Mouse (Mus musculus) hindbrain, embryonic 13.5 days (tissue): ENCODE results near the gene Spata20. TPM values are rescaled to one million over a fixed set of nuclear protein-coding genes. Genes with fewer than 3 reads are reported as not detected.

ENCODE experiments used
- ATAC-seq: fragments of 200-750 bp; cut with Nextera tagmentation; 2 replicates; pipeline ENCODE4 v1.8.0; 2017; ENCODE audit warnings: moderate TSS enrichment; ENCODE audit not compliant: low FRiP score
- H3K27ac ChIP-seq: fragments of 300-500 bp; sonication (generic); 2 replicates; pipeline ENCODE4 v1.5.1; 2015; ENCODE audit warnings: inconsistent platforms, mild to moderate bottlenecking, moderate library complexity
- H3K27me3 ChIP-seq: fragments of 300-500 bp; sonication (generic); 2 replicates; pipeline ENCODE4 v1.6.1; 2015; ENCODE audit warnings: mild to moderate bottlenecking, inconsistent platforms
- H3K36me3 ChIP-seq: fragments of 300-500 bp; sonication (generic); 2 replicates; pipeline ENCODE4 v1.6.1; 2015; ENCODE audit warnings: mild to moderate bottlenecking, inconsistent platforms
- H3K4me1 ChIP-seq: fragments of 300-500 bp; sonication (generic); replicated peaks from 2 replicates; pipeline ENCODE4 v1.6.1; 2015; ENCODE audit warnings: inconsistent platforms
- H3K4me2 ChIP-seq: fragments of 300-500 bp; sonication (generic); 2 replicates; pipeline ENCODE4 v1.6.1; 2015; ENCODE audit warnings: inconsistent platforms, mild to moderate bottlenecking, moderate library complexity
- H3K4me3 ChIP-seq: fragments of 300-500 bp; sonication (generic); 2 replicates; pipeline ENCODE4 v1.5.1; 2015; ENCODE audit warnings: mild to moderate bottlenecking, inconsistent platforms
- H3K9ac ChIP-seq: fragments of 300-500 bp; sonication (generic); 2 replicates; pipeline ENCODE4 v1.6.1; 2015; ENCODE audit warnings: mild to moderate bottlenecking, inconsistent platforms
- H3K9me3 ChIP-seq: fragments of 300-500 bp; sonication (generic); 2 replicates; pipeline ENCODE4 v1.6.1; 2016; ENCODE audit warnings: inconsistent platforms
- WGBS: fragments of 180-500 bp; shearing (Covaris S2); methylation state at CpG from one replicate; pipeline ENCODE4 v1.1.7; 2015; 5-methylcytosine and 5-hydroxymethylcytosine counted together
- polyA plus RNA-seq: library from polyadenylated mRNA; unstranded; fragments of >200 nt; fragmentation: Nextera tagmentation; extraction: Ambion mirVana; gene quantifications from 2 replicates; pipeline ENCODE4 v1.2.1, GENCODE M21; 2015

Gene Spata20
- polyA plus RNA-seq, 1 experiment from 2014 or later, result 0.56 TPM

GRCm38 (mm10) chr11:94445300-94445699, 40.7 kb downstream of the Spata20 start:
- Histone ChIP-seq H3K4me3 (no peak overlapping the region), H3K4me1 (peaks cover 85% of the 10 kb centered on the region), H3K27me3 (no peaks in the 10 kb centered on the region), H3K27ac (peak overlapping the region; percentile 70), H3K36me3 (peaks cover 14% of the 10 kb centered on the region), H3K9me3 (no peaks in the 10 kb centered on the region), H3K9ac (peak overlapping the region; percentile 24; the same call in 1 of the 2 replicates), H3K4me2 (no peak overlapping the region)
- ATAC-seq, result no peak
- WGBS, result 23% methylated on average over 4 of the region's 4 CpGs

DNA sequence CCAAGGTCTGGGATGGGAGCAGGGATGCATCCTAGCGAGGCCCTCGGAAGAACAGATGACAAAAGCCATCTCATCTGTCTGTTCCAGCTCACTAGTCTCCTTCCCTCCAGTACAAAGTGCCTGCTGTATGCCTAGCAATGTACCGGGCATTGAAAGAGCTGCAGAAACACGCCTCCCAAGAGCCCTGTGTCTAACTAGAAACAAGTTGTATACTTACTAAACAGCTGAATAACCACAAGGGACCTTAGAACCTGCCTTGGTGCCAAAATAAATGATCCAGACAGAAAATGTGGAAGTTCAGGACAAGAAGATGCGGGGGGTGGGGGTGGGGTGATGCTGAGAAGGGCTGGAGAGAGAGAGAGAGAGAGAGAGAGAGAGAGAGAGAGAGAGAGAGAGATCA, 41.1 kb downstream of the Spata20 start:
- no peaks in the 10 kb centered on the region for H3K27me3 ChIP-seq
- H3K36me3 ChIP-seq, result peaks cover 14% of the 10 kb centered on the region
- H3K9ac ChIP-seq, result no peak overlapping the region
- no peak overlapping the region for H3K4me2 ChIP-seq
- no peak; the same call in 1 of the 2 replicates for ATAC-seq
- H3K4me1 ChIP-seq, result peaks cover 85% of the 10 kb centered on the region
- 36% methylated on average over 5 of the region's 5 CpGs for WGBS
- H3K9me3 ChIP-seq, result no peaks in the 10 kb centered on the region
- no peak overlapping the region for H3K4me3 ChIP-seq
- peak overlapping the region; percentile 70 for H3K27ac ChIP-seq

DNA sequence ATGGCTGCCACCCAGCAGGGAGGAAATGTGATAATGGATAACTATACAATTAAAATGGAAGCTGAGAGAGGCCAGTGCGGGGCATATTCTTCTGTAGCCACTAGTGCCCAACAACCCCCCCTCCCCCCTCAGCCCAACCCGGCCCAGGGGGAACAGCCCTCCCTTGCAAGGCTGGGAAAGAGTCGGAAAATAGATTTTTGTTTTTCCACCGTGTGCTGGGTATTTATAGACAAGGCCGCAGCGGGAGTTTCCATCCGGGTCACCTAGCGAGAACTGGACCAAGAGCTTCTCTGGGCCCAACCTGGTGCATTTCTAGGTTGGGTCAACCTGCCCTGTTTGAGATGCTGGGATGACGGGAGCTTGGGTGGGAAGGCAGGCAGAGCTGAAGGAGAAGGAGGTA, 44.2 kb downstream of the Spata20 start:
- peaks cover 74% of the 10 kb centered on the region for H3K4me1 ChIP-seq
- H3K9me3 ChIP-seq, result no peaks in the 10 kb centered on the region
- no peak overlapping the region for H3K9ac ChIP-seq
- H3K4me3 ChIP-seq, result no peak overlapping the region
- peak overlapping the region; percentile 79 for H3K27ac ChIP-seq
- 59% methylated on average over 9 of the region's 9 CpGs for WGBS
- ATAC-seq, result no peak
- H3K27me3 ChIP-seq, result no peaks in the 10 kb centered on the region
- no peak overlapping the region for H3K4me2 ChIP-seq
- peaks cover 32% of the 10 kb centered on the region for H3K36me3 ChIP-seq

GRCm38 (mm10) chr11:94441122-94441521, 44.9 kb downstream of the Spata20 start:
- no peaks in the 10 kb centered on the region for H3K27me3 ChIP-seq
- ATAC-seq, result no peak
- H3K9me3 ChIP-seq, result no peaks in the 10 kb centered on the region
- WGBS, result 29% methylated on average over 7 of the region's 7 CpGs
- peak overlapping the region; percentile 59 for H3K9ac ChIP-seq
- no peak overlapping the region for H3K4me2 ChIP-seq
- H3K4me3 ChIP-seq, result no peak overlapping the region
- H3K27ac ChIP-seq, result peak overlapping the region; percentile 79
- H3K4me1 ChIP-seq, result peaks cover 72% of the 10 kb centered on the region
- peaks cover 32% of the 10 kb centered on the region for H3K36me3 ChIP-seq

- Histone ChIP-seq H3K27ac (peak overlapping the region; percentile 79), H3K36me3 (peaks cover 32% of the 10 kb centered on the region), H3K4me1 (peaks cover 65% of the 10 kb centered on the region)
Measured at GRCm38 (mm10) chr11:94440421-94440820, 45.6 kb downstream of the Spata20 start.

GRCm38 (mm10) chr11:94429011-94429651, 56.8 kb downstream of the Spata20 start:
- 15% methylated on average over 9 of the region's 9 CpGs for WGBS
- Histone ChIP-seq H3K4me3 (no peak overlapping the region), H3K9me3 (no peaks in the 10 kb centered on the region), H3K27ac (peak overlapping the region; percentile 79), H3K4me2 (no peak overlapping the region), H3K36me3 (peaks cover 68% of the 10 kb centered on the region), H3K4me1 (peaks cover 68% of the 10 kb centered on the region), H3K27me3 (no peaks in the 10 kb centered on the region), H3K9ac (peak overlapping the region; percentile 35; the same call in 1 of the 2 replicates)
- ATAC-seq, result 0 out of 2 replicates have a peak, but pooled peaks have one; percentile 14

More at GRCm38 (mm10) chr11:94440421-94440820, 45.6 kb downstream of the Spata20 start:
- H3K27me3 ChIP-seq, result no peaks in the 10 kb centered on the region
- no peak overlapping the region for H3K4me3 ChIP-seq
- no peaks in the 10 kb centered on the region for H3K9me3 ChIP-seq
- H3K9ac ChIP-seq, result peak overlapping the region; percentile 59; the same call in 1 of the 2 replicates
- WGBS, result 46% methylated on average over 6 of the region's 6 CpGs
- ATAC-seq, result peak; percentile 21; the same call in 1 of the 2 replicates
- H3K4me2 ChIP-seq, result no peak overlapping the region

Other genes with a start within 250 kb of the Spata20 start
- 5.9 and 8.6 TPM in 2 replicates for gene Wfikkn2, start 240.2 kb downstream of the Spata20 start, polyA plus RNA-seq
- 0.43 and 0.70 TPM in 2 replicates for gene Gm21885, start 204.3 kb downstream of the Spata20 start, polyA plus RNA-seq
- 163 and 167 TPM in 2 replicates for gene Luc7l3, start 164.2 kb downstream of the Spata20 start, polyA plus RNA-seq
- 10.6 and 12.9 TPM in 2 replicates for gene Ankrd40, start 158.2 kb downstream of the Spata20 start, polyA plus RNA-seq
- 0.50 and 0.77 TPM in 2 replicates for gene Abcc3, start 93.2 kb downstream of the Spata20 start, polyA plus RNA-seq
- gene Cacna1g, start 12.0 kb downstream of the Spata20 start, polyA plus RNA-seq, result 13.6 and 14.2 TPM in 2 replicates
- 0.44 and 0.90 TPM in 2 replicates for gene Epn3, start 13.8 kb upstream of the Spata20 start, polyA plus RNA-seq
- gene Mycbpap, start 35.6 kb upstream of the Spata20 start, polyA plus RNA-seq, result 3.2 and 3.8 TPM in 2 replicates
- 4.7 and 5.1 TPM in 2 replicates for gene Rsad1, start 63.1 kb upstream of the Spata20 start, polyA plus RNA-seq
- gene Chad, start 78.9 kb upstream of the Spata20 start, polyA plus RNA-seq, result 0.32 and 0.38 TPM in 2 replicates
- 1.6 and 1.7 TPM in 2 replicates for gene Acsf2, start 115.7 kb upstream of the Spata20 start, polyA plus RNA-seq
- gene Lrrc59, start 143.6 kb upstream of the Spata20 start, polyA plus RNA-seq, result 155 and 163 TPM in 2 replicates
- 144 and 152 TPM in 2 replicates for gene Mrpl27, start 167.6 kb upstream of the Spata20 start, polyA plus RNA-seq
- gene Eme1, start 167.8 kb upstream of the Spata20 start, polyA plus RNA-seq, result 6.2 and 6.4 TPM in 2 replicates
- 12.2 TPM in 2 replicates for gene Xylt2, start 191.3 kb upstream of the Spata20 start, polyA plus RNA-seq
- 0.09 and 0.12 TPM in 2 replicates for gene Gm11541, start 218.3 kb upstream of the Spata20 start, polyA plus RNA-seq